Mouse (Mus musculus): ENCODE measurements at regions not wholly inside any gene's neighbourhood (a gene's known extent, or its start where the extent isn't known, plus 50 kb on each side); places are given as distances from the start of the nearest gene placed in this dataset.

- peak; percentile 8 for DNase-seq (ENCODE audit: low read depth, low spot score)
Measured at GRCm38 (mm10) chr1:183853956-183854613, 159.0 kb upstream of the Dusp10 start.

- DNase-seq (ENCODE audit: low read depth, low spot score), result no peak
Measured at GRCm38 (mm10) chr1:183865111-183865510, 148.0 kb upstream of the Dusp10 start.

- DNase-seq (ENCODE audit: low read depth, low spot score), result no peak
Measured at GRCm38 (mm10) chr1:183865586-183865985, 147.5 kb upstream of the Dusp10 start.

GRCm38 (mm10) chr1:183868965-183869364, 144.1 kb upstream of the Dusp10 start:
- no peak for DNase-seq (ENCODE audit: low read depth, low spot score)

- DNase-seq (ENCODE audit: low read depth, low spot score), result no peak
Measured at GRCm38 (mm10) chr1:183895936-183896335, 117.2 kb upstream of the Dusp10 start.

- no peak for DNase-seq (ENCODE audit: low read depth, low spot score)
Measured at GRCm38 (mm10) chr1:183898091-183898490, 115.0 kb upstream of the Dusp10 start.

GRCm38 (mm10) chr1:183904564-183904963, 108.5 kb upstream of the Dusp10 start:
- no peak for DNase-seq (ENCODE audit: low read depth, low spot score)

GRCm38 (mm10) chr1:183905345-183906142, 107.6 kb upstream of the Dusp10 start:
- DNase-seq (ENCODE audit: low read depth, low spot score), result no peak

GRCm38 (mm10) chr1:183917656-183918055, 95.4 kb upstream of the Dusp10 start:
- DNase-seq (ENCODE audit: low read depth, low spot score), result no peak

GRCm38 (mm10) chr1:183921262-183921661, 91.8 kb upstream of the Dusp10 start:
- no peak for DNase-seq (ENCODE audit: low read depth, low spot score)

GRCm38 (mm10) chr1:183928539-183928938, 84.6 kb upstream of the Dusp10 start:
- no peak for DNase-seq (ENCODE audit: low read depth, low spot score)

- DNase-seq (ENCODE audit: low read depth, low spot score), result no peak
Measured at GRCm38 (mm10) chr1:183930363-183930982, 82.6 kb upstream of the Dusp10 start.

- DNase-seq (ENCODE audit: low read depth, low spot score), result no peak
Measured at GRCm38 (mm10) chr1:183931141-183931540, 82.0 kb upstream of the Dusp10 start.

GRCm38 (mm10) chr1:183933845-183934244, 79.3 kb upstream of the Dusp10 start:
- no peak for DNase-seq (ENCODE audit: low read depth, low spot score)

GRCm38 (mm10) chr1:183937166-183937565, 75.9 kb upstream of the Dusp10 start:
- DNase-seq (ENCODE audit: low read depth, low spot score), result no peak

- no peak for DNase-seq (ENCODE audit: low read depth, low spot score)
Measured at GRCm38 (mm10) chr1:183938361-183938760, 74.7 kb upstream of the Dusp10 start.

- no peak for DNase-seq (ENCODE audit: low read depth, low spot score)
Measured at GRCm38 (mm10) chr1:183940706-183941105, 72.4 kb upstream of the Dusp10 start.

GRCm38 (mm10) chr1:183946241-183946640, 66.9 kb upstream of the Dusp10 start:
- no peak for DNase-seq (ENCODE audit: low read depth, low spot score)

- DNase-seq (ENCODE audit: low read depth, low spot score), result no peak
Measured at GRCm38 (mm10) chr1:183947066-183947465, 66.0 kb upstream of the Dusp10 start.

- DNase-seq (ENCODE audit: low read depth, low spot score), result peak; percentile 2
Measured at GRCm38 (mm10) chr1:183949205-183949604, 63.9 kb upstream of the Dusp10 start.

- no peak for DNase-seq (ENCODE audit: low read depth, low spot score)
Measured at GRCm38 (mm10) chr1:183954086-183954485, 59.0 kb upstream of the Dusp10 start.

- DNase-seq (ENCODE audit: low read depth, low spot score), result no peak
Measured at GRCm38 (mm10) chr1:183956391-183956790, 56.7 kb upstream of the Dusp10 start.

- DNase-seq (ENCODE audit: low read depth, low spot score), result no peak
Measured at GRCm38 (mm10) chr1:183961383-183961782, 51.7 kb upstream of the Dusp10 start.
